Mouse (Mus musculus) gonadal fat pad, adult 2 months (tissue): Measurements from ENCODE around the gene Mrnip. TPM values are rescaled to one million over a fixed set of nuclear protein-coding genes. Genes with fewer than 3 reads are reported as not detected.

Source experiments
- DNase-seq: peaks from one replicate; pipeline ENCODE4 v3.0.0-alpha.2; 2012; ENCODE audit warnings: low read depth
- polyA plus RNA-seq: library from polyadenylated mRNA; depleted of rRNA; stranded (reverse); fragments of >200 nt; gene quantifications from 2 replicates; pipeline ENCODE4 v1.2.3, GENCODE M21; 2012

Gene Mrnip
- polyA plus RNA-seq, 1 experiment: 12.5 TPM

DNA sequence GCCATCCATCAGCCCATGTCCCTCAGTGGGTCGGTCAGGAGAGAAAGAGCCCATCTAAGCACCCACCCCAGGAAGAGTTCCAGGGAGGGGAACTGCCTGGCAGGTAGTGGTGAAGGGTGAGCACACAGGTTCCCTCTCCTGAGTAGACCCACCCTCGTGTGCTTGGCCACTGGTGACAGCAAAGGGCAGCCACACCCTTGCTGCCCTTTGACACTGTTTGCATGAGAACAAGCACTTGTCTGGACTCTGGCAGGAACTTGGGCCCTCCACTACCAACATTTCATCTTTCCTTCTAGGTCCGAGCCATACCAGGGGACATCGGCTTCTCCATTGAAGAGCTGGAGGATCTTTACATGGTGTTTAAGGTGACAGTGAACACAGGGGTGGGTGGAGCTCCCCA is 14.9 kb upstream of the Mrnip start:
- DNase-seq: no peak

GRCm38 (mm10) chr11:50161578-50162304 is 12.5 kb upstream of the Mrnip start:
- DNase-seq: no peak

GRCm38 (mm10) chr11:50162338-50163050 is 11.8 kb upstream of the Mrnip start:
- no peak for DNase-seq

GRCm38 (mm10) chr11:50168352-50168751 is 5.9 kb upstream of the Mrnip start:
- DNase-seq: no peak

DNA sequence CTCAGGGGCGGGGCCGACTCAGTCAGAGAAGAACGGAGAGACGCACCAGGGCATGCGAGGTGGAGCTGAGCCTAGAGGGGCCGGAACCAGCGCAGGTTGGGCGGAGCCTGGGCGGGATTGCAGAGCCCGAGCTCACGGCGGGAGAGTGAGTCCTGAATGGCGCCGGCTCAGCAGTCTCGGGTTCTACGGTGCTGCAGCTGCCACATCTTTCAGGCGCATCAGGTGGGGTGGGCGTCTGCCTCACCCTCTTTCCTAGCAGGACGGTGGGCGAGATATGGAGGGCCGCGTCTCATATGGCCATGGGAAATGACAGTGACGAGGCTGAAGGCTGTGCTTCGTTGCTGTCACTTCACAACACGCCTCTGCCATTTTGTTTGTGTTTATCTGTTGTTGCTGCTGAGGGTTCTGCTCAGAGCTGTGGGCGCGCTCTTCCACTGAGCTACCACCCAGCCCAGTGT is 515 bp downstream of the Mrnip start:
- peak; percentile 74 for DNase-seq

DNA sequence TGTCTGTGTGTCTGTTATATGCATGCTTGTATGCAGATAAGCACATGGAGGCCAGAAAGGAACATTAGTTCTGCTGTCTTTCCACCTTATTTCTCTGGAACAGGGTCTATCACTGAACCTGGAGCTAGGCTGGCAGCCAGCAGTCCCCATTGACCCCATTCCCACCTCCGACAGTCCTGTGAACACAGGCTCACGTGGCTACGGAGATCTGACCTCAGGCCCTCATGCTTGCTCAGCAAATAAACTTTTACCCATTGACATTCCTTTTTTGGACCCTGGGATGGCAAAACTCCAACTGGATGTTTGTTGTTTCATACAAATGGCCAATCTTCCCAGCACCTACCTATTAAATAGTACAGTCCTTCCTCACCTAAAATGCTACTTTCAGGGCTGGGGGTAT is 2.1 kb downstream of the Mrnip start:
- no peak for DNase-seq

DNA sequence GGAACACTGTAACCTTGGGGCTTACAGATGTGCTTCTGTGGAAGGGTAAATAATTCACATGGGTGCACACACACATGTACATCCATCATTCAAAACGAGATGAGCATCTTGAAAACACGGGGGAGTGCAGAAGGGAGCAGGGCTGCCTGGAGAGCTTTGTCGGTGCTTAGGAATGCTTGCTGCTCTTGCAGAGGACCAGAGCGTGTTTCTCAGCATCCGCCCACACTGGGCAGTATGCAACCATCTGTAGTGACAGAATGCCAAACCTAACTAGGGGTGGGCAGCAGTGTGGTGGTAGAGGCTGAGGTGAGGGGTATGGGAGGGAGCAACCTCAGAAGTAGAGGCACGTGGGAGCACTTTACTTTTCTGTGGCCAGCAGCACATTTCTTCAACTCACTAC is 2.9 kb downstream of the Mrnip start:
- DNase-seq: no peak

- DNase-seq: no peak
These were observed 4.6 kb downstream of the Mrnip start for GRCm38 (mm10) chr11:50178532-50179488.

DNA sequence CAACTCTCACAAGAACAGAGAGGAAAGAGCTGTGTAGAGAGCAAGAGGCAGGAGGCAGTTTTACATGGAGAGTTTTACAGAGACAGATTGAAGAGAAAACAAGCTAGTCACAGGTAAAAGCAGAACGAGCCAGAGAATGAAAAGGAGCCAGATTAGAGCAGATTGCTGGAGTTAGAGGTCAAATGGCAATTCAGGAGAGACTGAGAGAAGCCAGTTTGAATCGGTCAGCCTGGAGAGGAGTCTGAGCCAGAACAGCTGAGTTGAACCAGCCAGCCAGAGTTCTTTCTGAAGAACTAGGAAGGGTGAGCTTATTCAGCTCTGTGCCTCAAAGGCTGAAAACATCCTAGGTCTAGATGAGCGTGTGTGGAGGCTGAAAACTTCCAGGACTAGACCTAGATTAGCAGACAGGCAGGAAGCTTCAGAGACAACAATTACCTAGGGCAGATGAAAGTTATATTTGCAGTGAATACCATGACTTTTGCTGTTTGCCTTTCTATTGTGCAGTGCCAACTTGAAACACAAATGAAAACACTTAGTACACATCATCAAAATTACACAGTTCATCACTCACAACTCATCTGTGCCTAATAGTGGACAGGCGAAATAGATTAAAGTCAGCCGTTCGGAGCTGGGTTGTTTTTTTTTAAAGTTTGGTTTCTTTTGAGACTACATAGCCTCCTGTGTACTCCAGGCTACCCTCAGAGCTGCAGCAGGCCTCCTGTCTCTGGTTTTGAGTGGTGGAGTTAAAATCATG is 6.4 kb downstream of the Mrnip start:
- DNase-seq: no peak

DNA sequence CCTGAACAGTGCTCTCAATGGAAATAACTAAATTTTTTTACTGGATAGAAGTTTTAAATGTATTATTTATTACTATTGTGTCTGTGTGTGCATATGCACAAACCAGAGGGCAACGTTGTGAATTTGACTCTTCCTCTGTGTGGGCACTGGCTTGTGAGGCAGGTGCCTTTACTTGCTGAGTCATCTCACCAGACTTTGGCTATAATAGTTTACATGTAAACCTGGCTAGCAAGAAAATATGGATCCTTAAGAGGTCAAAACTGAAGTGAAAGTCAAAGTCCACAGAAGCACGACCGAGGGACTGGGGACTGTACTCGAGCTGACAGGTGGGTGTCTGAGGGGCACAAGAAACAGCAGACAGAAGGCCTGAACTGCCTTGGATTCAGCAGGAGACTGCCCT is 8.5 kb downstream of the Mrnip start:
- DNase-seq: no peak

- DNase-seq: no peak
These were observed 10.5 kb downstream of the Mrnip start for GRCm38 (mm10) chr11:50184788-50185187.

GRCm38 (mm10) chr11:50188682-50189081 is 14.4 kb downstream of the Mrnip start:
- DNase-seq: no peak

GRCm38 (mm10) chr11:50190362-50190761 is 16.1 kb downstream of the Mrnip start:
- no peak for DNase-seq

DNA sequence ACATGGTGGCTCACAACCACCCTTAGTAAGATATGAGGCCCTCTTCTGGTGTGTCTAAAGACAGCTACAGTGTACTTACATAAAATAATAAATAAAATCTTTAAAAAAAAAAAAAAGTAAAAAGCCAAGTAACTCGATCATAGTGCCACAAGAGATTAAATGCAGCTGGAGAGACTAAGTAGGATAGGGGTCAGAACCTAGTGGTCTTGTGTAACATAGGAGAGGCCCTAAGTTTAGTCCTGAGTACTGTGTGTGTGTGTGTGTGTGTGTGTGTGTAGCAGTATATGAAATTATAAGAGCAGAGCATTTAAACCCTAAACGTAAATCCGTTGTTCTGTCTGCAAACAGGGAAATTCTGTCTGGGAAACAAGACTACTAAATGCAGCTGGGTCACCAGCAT is 18.0 kb downstream of the Mrnip start:
- no peak for DNase-seq

GRCm38 (mm10) chr11:50194070-50194469 is 19.8 kb downstream of the Mrnip start:
- no peak for DNase-seq

DNA sequence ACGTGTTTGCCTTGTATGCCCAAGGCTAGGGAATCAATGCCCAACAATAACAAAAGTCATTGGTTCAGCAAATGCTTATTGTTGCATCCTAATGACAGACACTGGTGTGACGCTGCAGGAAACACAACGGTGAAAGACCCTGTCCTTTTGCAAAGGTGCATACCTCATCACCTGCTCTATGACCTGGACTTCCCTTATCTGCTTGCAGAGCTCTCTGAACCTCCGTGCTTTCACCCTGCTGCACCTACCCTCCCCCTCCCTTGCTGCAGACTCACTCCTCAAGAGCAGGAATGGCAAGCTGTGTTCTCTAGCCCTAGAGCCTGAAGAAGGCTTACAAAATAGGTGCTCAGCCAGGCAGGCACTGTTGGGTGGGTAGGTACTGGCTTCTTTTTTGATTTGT is 20.5 kb downstream of the Mrnip start:
- DNase-seq: no peak

- no peak for DNase-seq
These were observed 23.3 kb downstream of the Mrnip start for GRCm38 (mm10) chr11:50197500-50197899.

GRCm38 (mm10) chr11:50198219-50198846 is 24.1 kb downstream of the Mrnip start:
- no peak for DNase-seq

GRCm38 (mm10) chr11:50198916-50199315 is 24.7 kb downstream of the Mrnip start:
- DNase-seq: no peak

- no peak for DNase-seq
These were observed 26.4 kb downstream of the Mrnip start for GRCm38 (mm10) chr11:50200613-50201012.

DNA sequence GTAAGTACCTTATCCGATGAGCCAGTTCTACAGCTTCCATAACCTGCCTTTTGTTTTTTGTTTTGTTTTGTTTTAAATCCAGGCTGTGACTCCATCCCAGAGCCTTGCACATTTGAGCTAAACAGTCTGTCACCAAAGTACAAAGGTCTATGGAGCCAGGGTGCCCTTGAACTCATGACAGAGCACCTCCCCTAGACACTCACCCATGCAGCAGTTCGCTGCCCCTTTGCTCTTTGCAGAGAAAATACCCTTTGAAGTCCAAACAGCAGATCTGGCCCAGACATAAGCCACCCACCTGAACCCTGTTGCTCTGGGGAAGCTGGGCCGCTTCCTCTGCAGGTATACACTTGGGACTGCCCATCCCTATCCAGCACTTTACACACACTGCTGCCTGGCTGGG is 27.3 kb downstream of the Mrnip start:
- DNase-seq: no peak
